Mouse (Mus musculus): ENCODE results near the gene Gne.

DNA sequence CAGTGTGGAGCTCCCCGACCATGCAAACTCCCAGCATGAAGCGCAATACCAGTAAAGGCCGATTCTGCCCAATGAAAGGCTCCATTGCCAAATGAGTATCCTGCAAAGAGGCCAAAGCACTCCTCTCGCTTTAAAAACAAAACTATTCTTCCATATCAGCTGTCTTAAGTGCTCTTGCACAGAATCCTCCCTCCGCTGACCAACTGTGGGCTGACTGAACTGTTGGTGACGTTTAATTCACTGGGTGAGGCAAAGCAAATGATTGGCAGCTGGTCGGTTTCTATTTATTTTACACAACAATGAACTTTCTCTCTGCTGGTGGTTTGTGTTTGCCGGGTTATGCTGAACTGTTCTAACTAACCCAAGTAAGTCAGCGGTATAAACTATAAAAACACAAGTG, 15.2 kb downstream of the Gne start:
- TF ChIP-seq CTCF (IDR thresholded peaks at IDR 0.05; ENCODE audit: low read depth, low read length) (no peak), POLR2A (IDR thresholded peaks at IDR 0.05; ENCODE audit: borderline replicate concordance, low read depth, low read length) (no peak)
